Mouse (Mus musculus) liver, postnatal 0 days (tissue): ENCODE data around the gene Trmt11.

Experiments used
- CTCF ChIP-seq: sonication (generic); IDR thresholded peaks from 2 replicates; pipeline ENCODE4 v1.5.1; 2016; ENCODE audit warnings: antibody characterized with exemption, low read depth
- EP300 ChIP-seq: IDR thresholded peaks from 2 replicates; pipeline ENCODE4 v1.6.1; 2016; ENCODE audit warnings: antibody characterized with exemption, low read depth, mild to moderate bottlenecking

DNA sequence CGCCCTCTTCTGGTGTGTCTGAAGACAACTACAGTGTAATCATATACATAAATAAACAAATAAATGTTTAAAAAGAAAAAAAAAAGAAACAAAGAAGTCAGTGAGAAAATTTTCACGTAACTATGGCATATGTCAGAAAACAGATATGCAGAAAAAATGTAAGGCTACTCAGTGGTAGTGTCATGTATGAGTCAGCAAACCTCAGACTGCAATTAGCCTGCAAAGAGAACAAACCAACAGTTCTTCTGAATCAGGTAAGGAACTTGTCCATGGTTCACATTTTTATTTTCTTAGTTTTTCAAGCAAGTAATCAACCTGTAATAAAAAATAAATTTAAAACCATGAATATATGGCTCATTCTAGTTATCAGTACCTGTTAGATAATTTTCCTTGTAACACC lies 7.6 kb upstream of the Trmt11 start:
- TF ChIP-seq CTCF (no peak), EP300 (no peak)
